Mouse (Mus musculus): ENCODE results near the gene Sergef. TPM values are rescaled to one million over a fixed set of nuclear protein-coding genes. Genes with fewer than 3 reads are reported as not detected.
"Not testable (repeated sequence)": the region's sequence is repeated elsewhere in the genome, so short reads cannot be mapped to it uniquely, and the experiment has no call there.

The Sergef gene
- total RNA-seq, 2 experiments from 2014 or later = 3.7 to 4.0 TPM

- intact Hi-C loops (cut with DNase I) = no loop called here
- DNase-seq (ENCODE audit: low spot score) = no peak
Observed at GRCm38 (mm10) chr7:46586621-46587216, 52.9 kb downstream of the Sergef start.

GRCm38 (mm10) chr7:46582750-46583149 lies 56.9 kb downstream of the Sergef start:
- DNase-seq (ENCODE audit: low spot score) = no peak
- intact Hi-C loops (cut with DNase I) = no loop called here

- intact Hi-C loops (cut with DNase I) = no loop called here
- DNase-seq (ENCODE audit: low spot score) = no peak
Observed at GRCm38 (mm10) chr7:46581358-46581930, 58.2 kb downstream of the Sergef start.

- intact Hi-C loops (cut with DNase I) = no loop called here
- no peak for DNase-seq (ENCODE audit: low spot score)
Observed at GRCm38 (mm10) chr7:46578091-46578490, 61.5 kb downstream of the Sergef start.

- intact Hi-C loops (cut with DNase I) = no loop called here
- no peak for DNase-seq (ENCODE audit: low spot score)
Observed at GRCm38 (mm10) chr7:46575897-46576296, 63.7 kb downstream of the Sergef start.

- no peak for DNase-seq (ENCODE audit: low spot score)
- intact Hi-C loops (cut with DNase I) = no loop called here
Observed at GRCm38 (mm10) chr7:46572803-46573594, 66.6 kb downstream of the Sergef start.

GRCm38 (mm10) chr7:46569509-46569908 lies 70.1 kb downstream of the Sergef start:
- DNase-seq (ENCODE audit: low spot score) = not testable (repeated sequence)
- intact Hi-C loops (cut with DNase I) = loop anchor here (2.0 kb wide), 1 partner anchor 177 kb away; no protein-coding TSS in a partner anchor

GRCm38 (mm10) chr7:46566318-46567007 lies 73.1 kb downstream of the Sergef start:
- intact Hi-C loops (cut with DNase I) = no loop called here
- no peak for DNase-seq (ENCODE audit: low spot score)

- DNase-seq (ENCODE audit: low spot score) = no peak
- intact Hi-C loops (cut with DNase I) = no loop called here
Observed at GRCm38 (mm10) chr7:46565374-46565773, 74.2 kb downstream of the Sergef start.

GRCm38 (mm10) chr7:46563801-46564200 lies 75.8 kb downstream of the Sergef start:
- DNase-seq (ENCODE audit: low spot score) = no peak
- intact Hi-C loops (cut with DNase I) = no loop called here

GRCm38 (mm10) chr7:46560061-46560460 lies 79.5 kb downstream of the Sergef start:
- no peak for DNase-seq (ENCODE audit: low spot score)
- intact Hi-C loops (cut with DNase I) = no loop called here

GRCm38 (mm10) chr7:46559643-46560042 lies 80.0 kb downstream of the Sergef start:
- intact Hi-C loops (cut with DNase I) = no loop called here
- DNase-seq (ENCODE audit: low spot score) = no peak

- intact Hi-C loops (cut with DNase I) = no loop called here
- no peak for DNase-seq (ENCODE audit: low spot score)
Observed at GRCm38 (mm10) chr7:46559006-46559405, 80.6 kb downstream of the Sergef start.

GRCm38 (mm10) chr7:46557996-46558395 lies 81.6 kb downstream of the Sergef start:
- no peak for DNase-seq (ENCODE audit: low spot score)
- intact Hi-C loops (cut with DNase I) = no loop called here

- intact Hi-C loops (cut with DNase I) = no loop called here
Observed at GRCm38 (mm10) chr7:46557387-46557786, 82.2 kb downstream of the Sergef start.

GRCm38 (mm10) chr7:46556358-46557118 lies 83.1 kb downstream of the Sergef start:
- DNase-seq (ENCODE audit: low spot score) = no peak
- intact Hi-C loops (cut with DNase I) = no loop called here

More at GRCm38 (mm10) chr7:46557387-46557786, 82.2 kb downstream of the Sergef start:
- DNase-seq (ENCODE audit: low spot score) = no peak

GRCm38 (mm10) chr7:46555731-46556130 lies 83.9 kb downstream of the Sergef start:
- intact Hi-C loops (cut with DNase I) = no loop called here
- DNase-seq (ENCODE audit: low spot score) = no peak

- intact Hi-C loops (cut with DNase I) = no loop called here
- no peak for DNase-seq (ENCODE audit: low spot score)
Observed at GRCm38 (mm10) chr7:46554855-46555254, 84.8 kb downstream of the Sergef start.

GRCm38 (mm10) chr7:46554003-46554402 lies 85.6 kb downstream of the Sergef start:
- intact Hi-C loops (cut with DNase I) = no loop called here
- DNase-seq (ENCODE audit: low spot score) = peak; percentile 5

All from heart, postnatal 25 days (tissue).